Mouse (Mus musculus) ES-E14 (cell line): ENCODE measurements around the gene Kcnd3.

Experiments
- CHD2 ChIP-seq: IDR thresholded peaks from 2 replicates; pipeline ENCODE4 v1.6.1; 2014; ENCODE audit warnings: mild to moderate bottlenecking, low read depth, low read length, inconsistent platforms
- HCFC1 ChIP-seq: IDR thresholded peaks from 2 replicates; pipeline ENCODE4 v1.6.1; 2012; ENCODE audit warnings: low read length, inconsistent platforms, borderline replicate concordance; ENCODE audit not compliant: insufficient read depth
- MAFK ChIP-seq: IDR thresholded peaks from 2 replicates; pipeline ENCODE4 v1.6.1; 2014; ENCODE audit warnings: mild to moderate bottlenecking, low read depth, low read length, inconsistent platforms; ENCODE audit not compliant: insufficient read depth
- ZC3H11A ChIP-seq: IDR thresholded peaks from 2 replicates; pipeline ENCODE4 v1.6.1; 2012; ENCODE audit warnings: low read depth, mild to moderate bottlenecking, inconsistent platforms, low read length, borderline replicate concordance
- ZNF384 ChIP-seq: IDR thresholded peaks from 2 replicates; pipeline ENCODE4 v1.6.1; 2012; ENCODE audit warnings: low read depth, low read length, inconsistent platforms

- TF ChIP-seq ZNF384 (no peak), MAFK (no peak), ZC3H11A (no peak), CHD2 (no peak), HCFC1 (no peak)
These were observed 555 bp downstream of the Kcnd3 start for GRCm38 (mm10) chr3:105452556-105453213.
